Mouse (Mus musculus) hindbrain, embryonic 16.5 days (tissue): Measurements from ENCODE around the gene Tmem245. TPM values are rescaled to one million over a fixed set of nuclear protein-coding genes. Genes with fewer than 3 reads are reported as not detected.

Experiments used
- ATAC-seq: fragments of 200-750 bp; cut with Nextera tagmentation; 2 replicates; pipeline ENCODE4 v1.8.0; 2017; ENCODE audit warnings: moderate TSS enrichment, moderate library complexity
- H3K27ac ChIP-seq: fragments of 300-500 bp; sonication (generic); 2 replicates; pipeline ENCODE4 v1.5.1; 2014; ENCODE audit warnings: low read depth, mild to moderate bottlenecking, control low read depth, low read length, moderate library complexity
- H3K27me3 ChIP-seq: fragments of 300-500 bp; sonication (generic); replicated peaks from 2 replicates; pipeline ENCODE4 v1.6.1; 2014; ENCODE audit warnings: low read length; ENCODE audit not compliant: control insufficient read depth, insufficient read depth
- H3K36me3 ChIP-seq: fragments of 300-500 bp; sonication (generic); 2 replicates; pipeline ENCODE4 v1.6.1; 2014; ENCODE audit warnings: mild to moderate bottlenecking, low read length, moderate library complexity, mixed read lengths; ENCODE audit not compliant: control insufficient read depth, insufficient read depth
- H3K4me1 ChIP-seq: fragments of 300-500 bp; sonication (generic); 2 replicates; pipeline ENCODE4 v1.6.1; 2014; ENCODE audit warnings: low read depth, low read length; ENCODE audit not compliant: control insufficient read depth, insufficient read depth
- H3K4me2 ChIP-seq: fragments of 300-500 bp; sonication (generic); 2 replicates; pipeline ENCODE4 v1.6.1; 2014; ENCODE audit warnings: mild to moderate bottlenecking, low read length, control low read depth, moderate library complexity
- H3K4me3 ChIP-seq: fragments of 300-500 bp; sonication (generic); 2 replicates; pipeline ENCODE4 v1.5.1; 2014; ENCODE audit warnings: mild to moderate bottlenecking, low read length, control low read depth, moderate library complexity
- H3K9ac ChIP-seq: fragments of 300-500 bp; sonication (generic); 2 replicates; pipeline ENCODE4 v1.6.1; 2014; ENCODE audit warnings: low read depth, mild to moderate bottlenecking, control low read depth, low read length, moderate library complexity
- H3K9me3 ChIP-seq: fragments of 300-500 bp; sonication (generic); 2 replicates; pipeline ENCODE4 v1.6.1; 2014; ENCODE audit warnings: mild to moderate bottlenecking, low read length, moderate library complexity; ENCODE audit not compliant: control insufficient read depth
- WGBS: fragments of 180-500 bp; shearing (Covaris S2); extraction: QIAGEN DNeasy Blood & Tissue Kit; methylation state at CpG from one replicate; pipeline ENCODE4 v1.1.7; 2014; 5-methylcytosine and 5-hydroxymethylcytosine counted together
- polyA plus RNA-seq: library from polyadenylated mRNA; unstranded; fragments of >200 nt; fragmentation: Nextera tagmentation; extraction: Ambion mirVana; gene quantifications from 2 replicates; pipeline ENCODE4 v1.2.1, GENCODE M21; 2015

The Tmem245 gene
- 8.1 and 9.5 TPM in 2 replicates for polyA plus RNA-seq

- peak within 1 kb of the TSS; percentile 89 for H3K4me2 ChIP-seq
- H3K27ac ChIP-seq: peak within 1 kb of the TSS; percentile 89
- no peaks in the 10 kb centered on the region for H3K9me3 ChIP-seq
- peaks cover 16% of the 10 kb centered on the region for H3K4me1 ChIP-seq
- WGBS: under 1% methylated on average over 101 of the region's 107 CpGs
- peak; percentile 96 for ATAC-seq
- peak within 1 kb of the TSS; percentile 86 for H3K4me3 ChIP-seq
- H3K9ac ChIP-seq: peak within 1 kb of the TSS; percentile 91
- H3K27me3 ChIP-seq: no peaks in the 10 kb centered on the region
- no peaks in the 10 kb centered on the region for H3K36me3 ChIP-seq
Observed at GRCm38 (mm10) chr4:56946641-56947640, at the start of gene Tmem245. Gene Tmem245, minus strand, starts transcription at chr4:56947437.

GRCm38 (mm10) chr4:56993331-56993730 is 46.1 kb upstream of the Tmem245 start:
- WGBS: 86% methylated on average over 7 of the region's 7 CpGs
- Histone ChIP-seq H3K9ac (no peak overlapping the region), H3K27me3 (no peaks in the 10 kb centered on the region), H3K4me3 (no peak overlapping the region), H3K36me3 (no peaks in the 10 kb centered on the region), H3K9me3 (peaks cover 4% of the 10 kb centered on the region), H3K4me1 (peaks cover 8% of the 10 kb centered on the region), H3K27ac (no peak overlapping the region), H3K4me2 (no peak overlapping the region)
- ATAC-seq: no peak

GRCm38 (mm10) chr4:56991951-56992350 is 44.7 kb upstream of the Tmem245 start:
- Histone ChIP-seq H3K27me3 (no peaks in the 10 kb centered on the region), H3K4me1 (peaks cover 11% of the 10 kb centered on the region), H3K9me3 (peaks cover 4% of the 10 kb centered on the region), H3K36me3 (no peaks in the 10 kb centered on the region), H3K27ac (no peak overlapping the region), H3K4me2 (no peak overlapping the region), H3K4me3 (no peak overlapping the region), H3K9ac (no peak overlapping the region)
- ATAC-seq: no peak
- WGBS: 77% methylated on average over 2 of the region's 2 CpGs

GRCm38 (mm10) chr4:56990215-56990584 is 43.0 kb upstream of the Tmem245 start, which contains the start of gene Frrs1l:
Gene Frrs1l, minus strand, starts transcription at chr4:56990391.
- ATAC-seq: peak; percentile 93
- Histone ChIP-seq H3K27me3 (no peaks in the 10 kb centered on the region), H3K36me3 (peaks cover 3% of the 10 kb centered on the region; the same call in 1 of the 2 replicates), H3K9ac (peak within 1 kb of the TSS; percentile 91), H3K9me3 (no peaks in the 10 kb centered on the region), H3K27ac (peak within 1 kb of the TSS; percentile 89), H3K4me3 (peak within 1 kb of the TSS; percentile 77), H3K4me2 (peak within 1 kb of the TSS; percentile 84), H3K4me1 (peaks cover 11% of the 10 kb centered on the region)
- under 1% methylated on average over 23 of the region's 44 CpGs for WGBS

DNA sequence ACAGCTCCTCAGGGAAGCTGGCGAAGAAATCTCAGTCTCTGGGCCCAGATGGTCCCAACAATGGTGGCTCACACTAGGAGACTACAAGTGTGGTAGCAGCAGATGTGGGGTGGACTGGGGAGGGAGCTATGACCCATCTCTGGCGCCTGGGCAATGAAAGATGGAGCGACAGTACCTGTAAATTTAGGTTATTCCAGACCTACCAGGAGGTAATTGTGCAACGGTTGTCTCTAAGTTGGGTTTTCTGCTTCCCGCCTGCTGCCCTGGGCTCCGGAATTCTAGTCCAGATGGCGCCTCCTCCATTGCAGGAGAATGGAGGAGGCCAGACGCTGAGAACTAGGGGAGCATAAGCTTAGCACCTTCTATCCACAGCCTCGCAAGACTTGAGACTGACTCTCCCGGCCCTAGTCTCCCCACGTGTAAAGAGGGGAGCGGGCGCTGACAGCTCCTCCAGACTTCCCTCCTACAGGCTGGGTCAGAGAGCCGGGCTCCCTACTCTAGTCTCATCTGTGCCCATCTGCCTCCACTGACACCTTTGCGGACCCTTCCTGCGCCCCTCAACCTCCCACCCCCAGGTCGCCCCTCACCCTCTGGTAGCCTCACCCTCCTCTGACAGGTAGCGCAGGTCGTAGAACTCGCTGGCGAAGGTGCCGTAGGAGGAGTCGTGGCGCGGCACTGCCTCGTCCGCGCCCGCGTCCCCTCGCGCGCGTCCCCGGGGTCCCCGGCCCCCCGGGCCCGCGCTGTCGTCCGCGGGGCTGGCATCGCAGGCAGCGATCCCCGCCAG is 42.4 kb upstream of the Tmem245 start:
- H3K4me3 ChIP-seq: peak overlapping the region; percentile 77
- H3K9me3 ChIP-seq: no peaks in the 10 kb centered on the region
- H3K9ac ChIP-seq: peak overlapping the region; percentile 91
- H3K36me3 ChIP-seq: peaks cover 3% of the 10 kb centered on the region; the same call in 1 of the 2 replicates
- H3K4me1 ChIP-seq: peaks cover 11% of the 10 kb centered on the region
- ATAC-seq: peak; percentile 85
- H3K27ac ChIP-seq: peak overlapping the region; percentile 89
- H3K27me3 ChIP-seq: no peaks in the 10 kb centered on the region
- peak overlapping the region; percentile 84 for H3K4me2 ChIP-seq
- whole genome bisulfite sequencing: under 1% methylated on average over 45 of the region's 45 CpGs

DNA sequence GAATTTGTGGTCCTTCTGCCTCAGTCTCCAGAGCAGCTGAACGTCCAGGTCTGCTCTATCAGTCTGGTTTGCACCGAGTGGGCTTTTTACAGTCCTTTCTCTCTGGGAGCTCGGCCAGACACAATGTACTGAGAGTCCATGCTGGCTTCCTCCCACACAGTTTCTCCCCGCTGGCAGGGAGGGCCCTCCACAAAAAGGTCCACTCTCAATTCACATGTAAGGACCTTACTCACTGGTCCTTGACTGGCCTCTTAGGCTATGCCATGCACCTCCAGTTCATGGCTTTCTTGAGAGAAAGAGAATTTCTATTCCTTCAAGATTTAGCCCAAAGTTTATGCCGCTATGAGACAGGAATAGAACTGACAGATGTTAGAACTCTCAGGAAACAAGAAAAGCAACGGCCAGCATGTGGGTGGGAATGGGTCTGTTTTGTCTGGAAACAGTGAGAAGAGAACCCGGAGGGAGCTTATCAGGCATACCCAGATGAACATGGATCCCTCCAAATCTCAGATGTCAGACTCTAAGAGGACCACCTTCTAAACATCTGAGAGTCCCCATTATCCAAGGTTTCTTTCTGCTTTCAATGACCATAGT is 18.4 kb upstream of the Tmem245 start:
- Histone ChIP-seq H3K4me3 (no peak overlapping the region), H3K9me3 (no peaks in the 10 kb centered on the region), H3K4me1 (no peaks in the 10 kb centered on the region), H3K9ac (no peak overlapping the region), H3K27ac (no peak overlapping the region), H3K4me2 (no peak overlapping the region), H3K27me3 (no peaks in the 10 kb centered on the region), H3K36me3 (peaks cover 26% of the 10 kb centered on the region)
- 80% methylated on average over 7 of the region's 7 CpGs for WGBS
- ATAC-seq: no peak

DNA sequence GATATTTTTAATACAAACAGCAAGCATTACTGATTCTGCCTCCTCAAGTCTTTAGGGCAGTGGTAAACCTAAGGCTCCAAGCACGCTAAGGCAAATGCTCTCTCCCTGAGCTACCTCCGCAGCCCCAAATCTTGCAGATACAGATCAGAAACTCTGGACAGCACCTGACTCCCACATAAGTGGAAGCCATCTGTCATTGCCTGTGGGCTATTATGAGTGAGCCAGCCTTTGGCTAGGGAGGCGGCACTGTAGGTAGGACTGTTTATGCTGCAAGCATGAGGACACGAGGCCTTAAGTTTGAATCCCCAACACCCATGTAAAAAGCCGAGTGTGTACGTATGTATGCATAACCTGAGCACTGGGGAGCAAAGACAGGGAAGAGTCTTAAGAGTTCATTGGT is 16.4 kb upstream of the Tmem245 start:
- ATAC-seq: no peak
- Histone ChIP-seq H3K27me3 (no peaks in the 10 kb centered on the region), H3K4me3 (no peak overlapping the region), H3K9ac (no peak overlapping the region), H3K4me2 (no peak overlapping the region), H3K4me1 (no peaks in the 10 kb centered on the region), H3K36me3 (peaks cover 29% of the 10 kb centered on the region), H3K27ac (no peak overlapping the region), H3K9me3 (no peaks in the 10 kb centered on the region)
- 90% methylated on average over 6 of the region's 6 CpGs for WGBS

DNA sequence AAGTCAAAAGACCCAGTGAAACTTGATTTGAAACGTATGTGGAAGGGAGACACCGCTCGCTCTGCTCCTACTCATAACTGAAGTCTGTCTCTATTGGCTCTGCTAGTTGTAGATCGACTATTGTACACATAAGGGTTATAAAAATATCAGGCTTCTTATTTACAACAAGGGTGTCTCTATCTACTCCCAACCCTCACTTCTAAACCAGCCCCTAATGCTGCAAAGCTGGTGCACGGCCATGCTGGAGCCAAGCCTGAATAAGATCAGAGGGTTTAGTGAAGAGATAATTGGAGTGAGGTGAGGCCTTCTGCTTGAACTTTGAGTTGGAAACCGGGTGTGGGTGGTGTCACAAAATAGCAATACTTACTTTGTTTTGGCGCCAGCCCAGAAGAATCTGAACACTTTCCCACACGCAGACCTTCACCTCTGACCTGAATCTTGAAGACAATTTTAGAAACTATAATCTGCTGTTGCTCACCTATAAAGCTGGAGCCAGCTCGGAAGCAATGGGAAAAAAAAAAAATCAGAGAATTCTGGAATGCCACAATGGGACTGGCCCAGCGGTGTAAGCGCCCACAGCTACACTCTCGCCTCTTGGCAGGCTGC is 14.2 kb upstream of the Tmem245 start:
- no peaks in the 10 kb centered on the region for H3K27me3 ChIP-seq
- ATAC-seq: no peak
- no peak overlapping the region for H3K4me3 ChIP-seq
- 88% methylated on average over 12 of the region's 12 CpGs for WGBS
- H3K4me2 ChIP-seq: no peak overlapping the region
- no peak overlapping the region for H3K27ac ChIP-seq
- no peaks in the 10 kb centered on the region for H3K9me3 ChIP-seq
- H3K9ac ChIP-seq: no peak overlapping the region
- H3K36me3 ChIP-seq: peaks cover 13% of the 10 kb centered on the region; the same call in 1 of the 2 replicates
- H3K4me1 ChIP-seq: no peaks in the 10 kb centered on the region
